Mouse (Mus musculus) erythroblast, adult 5-6 weeks (primary cell): ENCODE measurements around the gene Etfb. TPM values are rescaled to one million over a fixed set of nuclear protein-coding genes. Genes with fewer than 3 reads are reported as not detected.
"Not testable (repeated sequence)": the region's sequence is repeated elsewhere in the genome, so short reads cannot be mapped to it uniquely, and the experiment has no call there.

ENCODE experiments used
- ATAC-seq: replicated peaks from 2 replicates; pipeline ENCODE4 v1.8.0; 2016; ENCODE audit warnings: moderate number of reproducible peaks, mild to moderate bottlenecking, moderate TSS enrichment, inconsistent platforms; ENCODE audit not compliant: poor library complexity, low FRiP score, severe bottlenecking
- total RNA-seq, 2 experiments: library from RNA; stranded (forward) in 1 of 2; stranded (reverse) in 1 of 2; fragments of 150-400 nt in 1 of 2; fragments of 200-764, 138-1000 nt in 1 of 2; gene quantifications; 2 replicates each; pipeline versions ENCODE4 v1.2.3 to v1.2.4; 2015 to 2017; ENCODE audit warnings: low replicate concordance in 2 of 2

The Etfb gene
- total RNA-seq (2015; ENCODE audit: low replicate concordance) = 38.8 and 72.3 TPM in 2 replicates
- 73.2 and 98.0 TPM in 2 replicates for total RNA-seq (2017; ENCODE audit: low replicate concordance)

- peak; percentile 99 for ATAC-seq
These were observed at the start of gene Etfb, which contains the start of gene Gm45233 for GRCm38 (mm10) chr7:43443917-43444293. Gene Etfb, plus strand, starts transcription at chr7:43444083. Gene Gm45233, plus strand, starts transcription at chr7:43444128.

DNA sequence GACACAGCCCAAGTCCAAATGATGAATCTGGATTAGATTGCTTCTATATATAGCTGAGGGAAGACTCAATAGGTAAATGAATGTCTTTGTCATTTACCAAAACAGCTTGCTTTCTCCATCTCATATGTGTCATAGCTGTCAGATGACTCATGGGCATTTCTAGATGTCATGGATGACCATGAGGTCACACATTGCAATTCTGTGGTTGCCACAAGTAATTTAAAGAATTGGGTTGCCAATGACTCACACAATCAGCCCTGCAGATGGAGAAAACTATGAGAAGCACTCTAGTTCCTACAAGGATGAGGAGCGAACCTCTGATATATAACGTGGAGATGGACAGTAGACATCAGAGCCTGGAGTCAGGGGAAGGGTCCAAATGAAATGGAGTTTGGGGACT lies 44.4 kb upstream of the Etfb start:
- no peak for ATAC-seq

DNA sequence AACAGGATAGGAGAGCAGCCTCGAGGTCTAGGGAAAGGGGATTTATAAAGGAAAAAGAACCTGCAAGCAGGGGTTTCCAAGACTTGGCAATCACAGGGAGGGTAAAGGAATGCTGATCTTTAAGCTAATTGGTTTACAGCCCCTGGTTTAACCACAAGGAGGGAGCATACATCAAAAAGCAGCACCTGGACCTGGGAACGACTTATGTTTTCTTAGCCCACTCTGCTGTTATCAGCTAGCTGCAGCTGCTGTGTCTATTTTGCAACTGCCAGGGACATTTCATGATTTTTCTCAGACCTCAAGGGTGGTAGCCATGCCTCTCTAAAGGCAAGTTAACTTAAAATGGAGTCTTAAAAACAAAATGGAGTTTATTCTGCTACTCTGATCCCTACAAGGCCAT lies 41.2 kb upstream of the Etfb start:
- ATAC-seq = no peak

DNA sequence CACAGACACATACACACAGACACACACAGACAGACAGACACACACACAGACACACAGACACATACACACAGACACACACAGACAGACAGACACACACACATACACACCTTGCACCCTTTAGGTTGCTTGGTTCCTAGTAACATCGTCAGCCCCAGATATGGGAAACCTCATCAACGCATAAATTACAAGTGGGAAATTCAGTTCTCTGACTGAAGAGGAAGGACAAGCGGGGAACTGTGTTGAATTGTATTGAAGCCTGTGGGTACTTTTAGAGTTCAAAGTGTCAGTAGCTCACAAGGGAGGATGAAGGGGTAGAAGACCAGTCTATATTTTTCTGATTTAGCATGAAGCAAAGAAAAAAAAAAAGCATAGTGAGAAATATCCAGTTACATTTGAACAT lies 36.3 kb upstream of the Etfb start:
- no peak for ATAC-seq

GRCm38 (mm10) chr7:43408131-43408553 lies 35.7 kb upstream of the Etfb start, which contains the start of gene Siglecg:
Gene Siglecg, plus strand, starts transcription at chr7:43408204.
- no peak for ATAC-seq

- ATAC-seq = no peak
These were observed 34.8 kb upstream of the Etfb start for GRCm38 (mm10) chr7:43409084-43409483.

- ATAC-seq = not testable (repeated sequence)
These were observed 32.2 kb upstream of the Etfb start for GRCm38 (mm10) chr7:43411724-43412123.

GRCm38 (mm10) chr7:43417298-43417697 lies 26.6 kb upstream of the Etfb start:
- no peak for ATAC-seq

- ATAC-seq = peak; percentile 69; the same call in 1 of the 2 replicates
These were observed 20.8 kb upstream of the Etfb start for GRCm38 (mm10) chr7:43422995-43423617.

- ATAC-seq = no peak
These were observed 19.8 kb upstream of the Etfb start for GRCm38 (mm10) chr7:43423991-43424625.

DNA sequence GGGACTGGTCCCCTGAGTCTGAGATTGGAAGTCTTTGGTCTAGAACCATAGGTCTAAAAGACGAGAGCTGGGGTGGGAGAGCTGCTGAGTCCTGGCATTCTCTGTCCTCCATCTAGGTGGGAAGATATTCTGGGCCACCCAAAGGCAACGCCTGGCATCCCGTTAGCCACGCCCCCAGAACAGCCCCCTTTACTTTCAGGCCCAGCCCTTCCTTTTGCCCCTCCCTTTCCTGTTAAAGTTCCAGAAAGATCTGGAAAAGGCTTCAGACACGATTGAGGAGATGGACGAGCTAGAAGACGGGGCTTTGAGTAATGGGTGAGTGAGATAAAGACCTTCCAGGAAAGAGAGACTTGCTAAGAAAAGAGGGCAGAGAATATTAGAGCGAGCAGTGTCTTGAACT lies 16.5 kb upstream of the Etfb start, which contains the start of gene Lim2:
Lim2 (plus strand) TSS at position 265 of the 400 bp plus-strand sequence.
- ATAC-seq = no peak

DNA sequence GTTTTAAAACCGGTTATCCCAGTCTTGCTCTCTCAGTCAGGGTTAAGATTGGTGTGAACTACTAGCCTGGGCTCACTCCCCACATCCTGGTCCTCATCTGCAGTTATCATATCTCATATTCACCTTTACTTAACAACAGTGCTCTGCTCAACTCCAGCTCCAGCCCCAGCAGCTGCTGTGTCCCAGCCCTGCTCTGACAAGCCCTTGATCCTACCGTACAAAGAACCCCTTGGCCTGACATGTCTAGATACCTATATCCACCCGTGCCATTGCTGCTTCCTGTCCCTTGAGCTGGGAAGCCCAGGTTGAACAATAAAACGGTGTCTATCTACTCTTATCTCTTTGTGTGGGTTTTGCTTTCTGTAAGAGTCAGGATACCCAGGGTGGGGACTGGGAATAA lies 14.4 kb upstream of the Etfb start:
- ATAC-seq = no peak

DNA sequence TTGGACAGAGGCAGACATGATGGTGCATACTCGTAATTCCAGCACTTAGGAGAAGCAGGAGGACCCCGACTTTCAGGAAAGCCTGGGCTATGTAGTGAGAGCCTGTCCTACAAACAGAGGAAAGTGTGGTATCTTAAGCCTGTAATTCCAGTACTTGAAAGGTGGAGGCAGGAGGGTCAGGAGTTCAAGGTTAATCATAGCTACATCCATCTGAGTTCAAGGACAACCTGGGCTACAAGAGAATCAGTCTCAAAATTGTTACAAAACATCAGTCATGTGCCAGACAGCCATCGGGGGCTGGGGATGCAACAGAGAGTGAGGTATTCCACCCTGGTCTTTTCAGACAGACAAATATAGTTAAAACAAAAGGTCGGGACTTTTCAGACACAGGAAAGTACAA lies 11.0 kb upstream of the Etfb start:
- no peak for ATAC-seq

GRCm38 (mm10) chr7:43434676-43435075 lies 9.2 kb upstream of the Etfb start:
- no peak for ATAC-seq

DNA sequence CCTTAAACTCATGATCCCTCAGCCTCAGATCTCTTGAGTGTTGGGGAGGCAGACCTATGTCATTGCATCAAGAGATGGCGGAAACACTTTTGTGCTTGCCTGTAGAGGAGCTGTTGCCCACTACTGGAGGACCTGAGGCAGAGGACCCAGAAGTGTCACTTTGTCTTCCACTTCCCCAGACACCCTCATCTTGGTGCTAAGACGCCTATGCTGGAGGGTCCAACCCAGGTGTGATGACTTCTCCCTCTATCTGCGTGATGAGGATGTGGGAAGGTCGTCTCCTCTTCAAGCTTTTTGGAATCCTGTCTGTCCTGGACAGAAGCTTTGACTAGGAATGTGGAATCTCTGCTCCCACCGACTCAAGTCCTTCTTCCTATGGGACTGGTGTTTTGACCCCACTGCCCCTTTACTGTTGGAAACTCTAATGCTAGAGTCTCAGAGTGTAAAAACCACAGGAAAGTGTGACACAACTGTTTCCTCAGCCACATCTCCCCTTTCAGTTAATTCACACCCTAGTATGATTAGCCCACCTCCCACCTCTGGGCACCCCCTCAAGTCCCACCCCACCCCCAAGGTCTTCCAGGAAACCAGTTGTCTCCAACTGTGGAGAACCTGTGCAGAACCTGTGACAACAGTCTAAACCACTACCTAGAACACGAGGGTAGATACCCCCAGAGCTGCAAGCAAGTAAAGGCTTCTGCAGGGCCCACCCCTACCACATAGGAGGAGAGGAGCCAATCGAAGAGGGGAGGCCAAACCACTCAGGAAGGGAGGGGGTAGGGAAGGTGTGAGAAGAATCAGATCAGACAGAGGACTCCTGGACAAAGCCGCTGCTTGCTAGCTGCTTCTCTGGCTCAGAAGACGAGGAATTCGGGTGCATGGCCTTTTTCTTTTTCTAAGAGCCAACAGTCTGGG lies 7.3 kb upstream of the Etfb start, which contains the start of gene Nkg7:
Nkg7 (plus strand) TSS at position 733 of the 915 bp plus-strand sequence.
- ATAC-seq = no peak

DNA sequence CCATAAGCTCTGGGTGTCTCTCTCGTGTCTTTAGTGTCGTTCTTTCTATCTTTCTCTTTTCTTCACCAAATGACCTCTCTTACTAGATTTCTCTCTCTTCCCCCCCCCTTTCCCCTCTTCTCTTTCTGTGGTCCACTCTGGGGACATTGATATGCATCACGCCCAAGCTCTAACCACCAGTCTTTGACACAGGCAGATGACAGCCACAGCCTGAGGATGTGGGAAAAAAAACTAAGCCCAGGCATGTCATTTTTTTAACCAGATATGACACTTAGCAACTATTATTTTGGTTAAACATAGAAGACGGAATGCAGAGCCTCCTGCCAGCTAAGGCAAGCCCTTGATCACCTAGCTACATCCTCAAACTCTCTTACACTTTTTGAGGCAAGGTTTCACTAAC lies 5.3 kb upstream of the Etfb start:
- ATAC-seq = no peak

- ATAC-seq = no peak
These were observed 3.4 kb upstream of the Etfb start, which contains the start of gene Cldnd2 for GRCm38 (mm10) chr7:43440482-43440881. Gene Cldnd2, plus strand, starts transcription at chr7:43440782.

DNA sequence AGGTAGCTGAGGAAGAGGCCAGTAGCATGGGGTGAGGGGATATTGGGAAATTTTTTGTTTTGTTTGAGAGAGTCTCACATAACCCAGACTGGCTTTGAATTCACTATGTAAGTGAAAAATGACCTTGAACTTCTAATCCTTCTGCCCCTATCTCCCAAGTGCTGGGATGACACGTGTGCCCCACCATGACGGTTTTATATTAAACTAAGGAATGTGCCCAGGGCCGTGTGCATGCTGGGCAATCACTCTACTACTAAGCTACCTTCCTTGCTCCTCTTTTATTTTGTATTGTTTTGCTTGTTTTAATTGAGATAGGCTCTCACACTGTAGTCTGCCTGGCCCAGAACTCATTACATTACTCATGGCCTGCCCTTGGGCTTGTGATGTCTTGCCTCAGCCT lies 2.8 kb upstream of the Etfb start:
- ATAC-seq = no peak

DNA sequence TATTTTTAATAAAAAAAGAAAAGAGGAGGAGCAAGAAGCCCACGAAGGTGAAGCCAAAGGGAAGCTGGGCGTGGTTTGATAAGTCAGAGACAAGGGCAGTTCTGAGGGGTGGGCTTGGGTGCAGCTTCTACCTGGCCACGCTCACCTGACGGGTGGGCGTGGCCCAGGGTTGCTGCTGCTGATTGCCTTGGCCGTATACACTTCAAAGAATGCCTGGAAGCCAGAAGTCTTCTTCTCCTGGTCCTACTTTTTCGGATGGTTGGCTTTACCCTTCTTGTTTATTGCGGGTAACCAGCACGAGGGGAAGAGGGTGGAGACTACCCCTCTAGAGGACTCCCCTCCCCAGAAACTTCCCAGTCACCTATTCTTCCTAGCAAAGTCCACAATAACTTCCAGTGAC lies 1.2 kb upstream of the Etfb start:
- no peak for ATAC-seq
